Mouse (Mus musculus): ENCODE data around the gene Gm20604. TPM values are rescaled to one million over a fixed set of nuclear protein-coding genes. Genes with fewer than 3 reads are reported as not detected.

Gm20604 gene
- 1.5 and 2.8 TPM in 2 replicates for polyA plus RNA-seq (2012; rRNA removed)

GRCm38 (mm10) chr12:102758403-102758756 is at the start of gene Gm20604:
Gene Gm20604 (minus strand): TSS chr12:102758672.
- peaks cover 6% of the 10 kb centered on the region for H3K4me1 ChIP-seq (ENCODE audit: control insufficient read depth, insufficient read depth, low read length)
- peak within 1 kb of the TSS; percentile 97 for H3K4me3 ChIP-seq (replicated peaks; ENCODE audit: extremely low read depth, low read depth, low read length)
- under 1% methylated on average over 10 of the region's 10 CpGs for WGBS
- DNase-seq = no peak
- TF ChIP-seq POLR2A (IDR thresholded peaks at IDR 0.05; ENCODE audit: borderline replicate concordance, extremely low read depth, low read depth, low read length) = no peak
- TF ChIP-seq CTCF (IDR thresholded peaks at IDR 0.05; ENCODE audit: insufficient read depth, low read length) = no peak

DNA sequence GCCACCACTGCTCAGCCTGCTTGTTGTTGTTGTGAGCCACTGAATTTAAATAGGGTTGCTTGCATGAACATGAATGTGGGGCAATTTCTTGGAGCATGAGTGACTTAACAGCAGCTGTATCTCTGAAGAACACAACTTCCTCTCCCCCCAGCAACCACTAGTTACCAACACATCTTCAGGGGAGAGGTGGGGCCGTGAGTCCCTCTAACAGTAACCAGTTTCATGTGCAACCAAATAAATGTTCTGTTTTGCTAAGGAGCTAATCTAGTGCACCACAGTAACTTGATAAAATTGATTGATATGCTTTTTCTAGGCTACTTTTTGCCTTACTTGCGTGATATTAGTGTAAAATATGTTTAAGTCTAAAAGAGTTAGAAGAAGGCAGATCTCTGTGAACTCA is 41.1 kb upstream of the Gm20604 start:
- Histone ChIP-seq H3K4me1 (ENCODE audit: control insufficient read depth, insufficient read depth, low read length) (no peaks in the 10 kb centered on the region), H3K4me3 (replicated peaks; ENCODE audit: extremely low read depth, low read depth, low read length) (no peak overlapping the region)
- TF ChIP-seq POLR2A (IDR thresholded peaks at IDR 0.05; ENCODE audit: borderline replicate concordance, extremely low read depth, low read depth, low read length) = no peak
- TF ChIP-seq CTCF (IDR thresholded peaks at IDR 0.05; ENCODE audit: insufficient read depth, low read length) = no peak
- no peak for DNase-seq
- 90% methylated on average over 2 of the region's 2 CpGs for WGBS

DNA sequence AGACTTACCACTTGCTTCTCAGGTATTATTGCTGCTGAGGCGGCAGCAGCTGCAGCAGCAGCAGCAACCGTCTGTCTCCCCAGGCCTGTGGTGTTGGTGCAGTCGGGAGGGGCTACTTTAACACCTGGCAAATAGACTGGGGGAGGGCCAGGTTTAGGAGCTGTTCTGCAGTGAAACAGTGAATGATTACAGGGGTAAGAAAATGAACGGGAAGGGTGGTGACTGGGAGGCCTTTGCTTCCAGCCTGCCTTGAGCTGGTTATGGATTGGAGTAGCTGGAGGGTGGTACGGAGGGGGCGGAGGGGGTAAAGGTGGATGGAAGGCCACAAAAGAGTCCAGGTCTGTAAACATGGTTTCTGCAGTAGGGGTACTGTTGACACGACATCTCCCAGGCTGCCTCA is 29.5 kb upstream of the Gm20604 start:
- WGBS = 89% methylated on average over 7 of the region's 7 CpGs
- no peak overlapping the region for H3K4me3 ChIP-seq (replicated peaks; ENCODE audit: extremely low read depth, low read depth, low read length)
- DNase-seq = no peak
- TF ChIP-seq CTCF (IDR thresholded peaks at IDR 0.05; ENCODE audit: insufficient read depth, low read length) = no peak
- TF ChIP-seq POLR2A (IDR thresholded peaks at IDR 0.05; ENCODE audit: borderline replicate concordance, extremely low read depth, low read depth, low read length) = no peak
- no peaks in the 10 kb centered on the region for H3K4me1 ChIP-seq (ENCODE audit: control insufficient read depth, insufficient read depth, low read length)

DNA sequence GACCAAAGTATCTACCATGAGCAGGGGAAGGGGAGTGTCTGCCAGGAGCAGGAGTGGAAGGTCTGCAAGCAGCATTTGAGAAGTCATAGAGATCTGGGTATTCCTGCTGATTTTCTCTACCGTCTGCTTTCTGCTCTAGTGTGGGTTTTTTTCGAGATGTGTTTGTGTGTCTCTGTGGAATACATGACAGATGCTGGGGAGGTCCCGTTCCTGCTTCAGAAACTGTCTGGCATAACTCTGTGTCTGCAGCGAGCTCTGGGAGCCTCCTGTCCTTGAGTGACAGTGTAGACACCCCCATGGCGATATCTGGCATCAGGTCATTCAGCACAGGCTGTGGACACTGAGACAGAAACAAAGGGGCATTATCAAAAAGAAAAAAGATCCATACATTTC is 27.1 kb upstream of the Gm20604 start:
- H3K4me3 ChIP-seq (replicated peaks; ENCODE audit: extremely low read depth, low read depth, low read length) = no peak overlapping the region
- no peaks in the 10 kb centered on the region for H3K4me1 ChIP-seq (ENCODE audit: control insufficient read depth, insufficient read depth, low read length)
- WGBS = 87% methylated on average over 5 of the region's 5 CpGs
- DNase-seq = no peak
- TF ChIP-seq POLR2A (IDR thresholded peaks at IDR 0.05; ENCODE audit: borderline replicate concordance, extremely low read depth, low read depth, low read length) (no peak), CTCF (IDR thresholded peaks at IDR 0.05; ENCODE audit: insufficient read depth, low read length) (no peak)

DNA sequence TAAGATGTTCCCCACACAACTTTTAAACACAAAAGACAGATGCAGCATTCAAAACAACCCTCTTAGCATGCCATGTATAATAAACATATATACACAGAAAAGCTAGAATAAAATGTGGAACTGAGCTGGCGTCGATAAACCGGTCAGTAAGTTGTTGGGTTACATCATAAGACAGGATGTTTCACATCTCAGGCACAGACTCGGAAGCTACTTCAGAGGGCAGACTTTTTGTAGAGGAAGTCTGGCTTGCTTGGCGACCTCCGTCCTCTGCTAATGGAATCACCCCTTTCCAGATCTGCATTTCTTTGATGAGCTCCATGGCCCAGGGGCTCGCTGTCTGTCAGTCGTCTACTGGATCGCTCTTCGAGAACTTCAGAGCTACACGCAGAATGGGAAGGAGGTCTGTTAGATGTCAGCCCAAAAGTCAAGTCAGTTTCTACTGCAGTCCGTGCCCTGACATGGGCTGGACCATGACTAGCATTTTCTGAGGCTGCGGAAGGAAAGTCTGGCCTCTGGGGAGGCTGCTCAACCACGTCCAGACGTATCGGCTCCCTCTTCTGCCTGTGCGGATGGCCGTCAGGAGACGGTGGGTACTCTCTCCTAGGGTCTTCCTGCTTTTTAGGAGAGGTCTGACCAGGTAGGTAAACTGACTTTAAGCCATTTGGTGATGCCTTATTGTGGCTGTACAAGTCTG is 26.6 kb upstream of the Gm20604 start:
- no peak for DNase-seq
- Histone ChIP-seq H3K4me3 (replicated peaks; ENCODE audit: extremely low read depth, low read depth, low read length) (no peak overlapping the region), H3K4me1 (ENCODE audit: control insufficient read depth, insufficient read depth, low read length) (no peaks in the 10 kb centered on the region)
- TF ChIP-seq CTCF (IDR thresholded peaks at IDR 0.05; ENCODE audit: insufficient read depth, low read length) (no peak), POLR2A (IDR thresholded peaks at IDR 0.05; ENCODE audit: borderline replicate concordance, extremely low read depth, low read depth, low read length) (no peak)
- 82% methylated on average over 19 of the region's 19 CpGs for WGBS

GRCm38 (mm10) chr12:102782841-102783240 is 24.4 kb upstream of the Gm20604 start:
- Histone ChIP-seq H3K4me3 (replicated peaks; ENCODE audit: extremely low read depth, low read depth, low read length) (no peak overlapping the region), H3K4me1 (ENCODE audit: control insufficient read depth, insufficient read depth, low read length) (no peaks in the 10 kb centered on the region)
- TF ChIP-seq CTCF (IDR thresholded peaks at IDR 0.05; ENCODE audit: insufficient read depth, low read length) = no peak
- TF ChIP-seq POLR2A (IDR thresholded peaks at IDR 0.05; ENCODE audit: borderline replicate concordance, extremely low read depth, low read depth, low read length) = no peak
- 89% methylated on average over 5 of the region's 5 CpGs for WGBS
- no peak for DNase-seq

GRCm38 (mm10) chr12:102779452-102779851 is 21.0 kb upstream of the Gm20604 start:
- DNase-seq = no peak
- Histone ChIP-seq H3K4me3 (replicated peaks; ENCODE audit: extremely low read depth, low read depth, low read length) (no peak overlapping the region), H3K4me1 (ENCODE audit: control insufficient read depth, insufficient read depth, low read length) (no peaks in the 10 kb centered on the region)
- WGBS = 47% methylated on average over 3 of the region's 3 CpGs
- TF ChIP-seq POLR2A (IDR thresholded peaks at IDR 0.05; ENCODE audit: borderline replicate concordance, extremely low read depth, low read depth, low read length) = no peak

DNA sequence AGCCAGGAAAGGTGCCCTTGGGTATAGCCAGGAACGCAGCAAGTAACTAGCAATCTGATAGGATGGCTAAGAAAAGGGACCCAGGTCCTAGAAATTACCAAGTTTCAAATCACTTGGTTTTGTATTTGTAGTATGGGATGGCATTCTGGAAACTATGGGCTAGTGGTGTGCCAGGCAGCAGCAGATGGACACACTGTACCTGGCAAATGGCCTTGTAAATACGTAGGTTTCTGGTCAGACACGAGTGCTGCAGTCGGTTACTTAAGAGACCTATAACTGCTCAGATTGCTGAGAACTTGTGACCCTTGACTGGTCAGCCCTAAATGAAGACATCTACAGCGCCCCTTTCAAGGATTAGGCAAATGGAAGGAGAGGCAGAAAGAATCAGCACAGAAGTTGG is 19.7 kb upstream of the Gm20604 start:
- WGBS = 81% methylated on average over 5 of the region's 5 CpGs
- H3K4me3 ChIP-seq (replicated peaks; ENCODE audit: extremely low read depth, low read depth, low read length) = no peak overlapping the region
- no peak for DNase-seq
- no peak for TF ChIP-seq POLR2A (IDR thresholded peaks at IDR 0.05; ENCODE audit: borderline replicate concordance, extremely low read depth, low read depth, low read length)
- no peak for TF ChIP-seq CTCF (IDR thresholded peaks at IDR 0.05; ENCODE audit: insufficient read depth, low read length)
- no peaks in the 10 kb centered on the region for H3K4me1 ChIP-seq (ENCODE audit: control insufficient read depth, insufficient read depth, low read length)

DNA sequence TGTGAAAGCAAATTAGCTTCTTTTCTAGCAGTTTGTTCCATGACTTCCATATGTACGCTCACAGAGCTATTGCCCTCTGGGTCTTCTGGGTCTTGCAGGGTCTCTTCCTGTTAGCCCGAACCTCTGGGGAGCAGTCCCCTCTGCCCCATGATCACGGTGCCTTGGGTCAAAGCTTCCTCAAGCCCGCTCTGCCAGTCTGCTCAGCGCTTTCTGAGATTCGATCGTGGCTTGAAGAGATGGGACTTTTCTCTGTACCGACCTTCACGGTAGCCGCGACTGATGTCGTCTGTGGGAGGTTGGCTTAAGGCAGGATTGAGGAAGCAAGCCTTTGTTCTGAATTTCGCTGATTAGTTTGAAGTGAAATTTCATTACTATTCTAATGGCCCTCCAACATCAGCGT is 17.6 kb upstream of the Gm20604 start:
- WGBS = 92% methylated on average over 14 of the region's 14 CpGs

GRCm38 (mm10) chr12:102772676-102773075 is 14.2 kb upstream of the Gm20604 start:
- Histone ChIP-seq H3K4me3 (replicated peaks; ENCODE audit: extremely low read depth, low read depth, low read length) (no peak overlapping the region), H3K4me1 (ENCODE audit: control insufficient read depth, insufficient read depth, low read length) (no peaks in the 10 kb centered on the region)
- TF ChIP-seq POLR2A (IDR thresholded peaks at IDR 0.05; ENCODE audit: borderline replicate concordance, extremely low read depth, low read depth, low read length) (no peak), CTCF (IDR thresholded peaks at IDR 0.05; ENCODE audit: insufficient read depth, low read length) (no peak)
- DNase-seq = no peak
- WGBS = 96% methylated on average over 5 of the region's 5 CpGs

More for the DNA sequence above, 17.6 kb upstream of the Gm20604 start:
- DNase-seq = no peak
- no peak for TF ChIP-seq CTCF (IDR thresholded peaks at IDR 0.05; ENCODE audit: insufficient read depth, low read length)
- TF ChIP-seq POLR2A (IDR thresholded peaks at IDR 0.05; ENCODE audit: borderline replicate concordance, extremely low read depth, low read depth, low read length) = no peak
- no peaks in the 10 kb centered on the region for H3K4me1 ChIP-seq (ENCODE audit: control insufficient read depth, insufficient read depth, low read length)
- no peak overlapping the region for H3K4me3 ChIP-seq (replicated peaks; ENCODE audit: extremely low read depth, low read depth, low read length)
